Mouse (Mus musculus) limb, embryonic 11.5 days (tissue): Measurements from ENCODE around the gene Gm28053. TPM values are rescaled to one million over a fixed set of nuclear protein-coding genes. Genes with fewer than 3 reads are reported as not detected.

Source experiments
- ATAC-seq: fragments of 200-750 bp; cut with Nextera tagmentation; 2 replicates; pipeline ENCODE4 v1.8.0; 2017; ENCODE audit warnings: low read depth; ENCODE audit not compliant: insufficient number of reproducible peaks, low FRiP score, low TSS enrichment
- DNase-seq: peaks from one replicate; pipeline ENCODE4 v3.0.0-alpha.2; 2015; ENCODE audit warnings: low spot score
- H3K27ac ChIP-seq: fragments of 300-500 bp; sonication (generic); replicated peaks from 2 replicates; pipeline ENCODE4 v1.5.1; 2014; ENCODE audit warnings: low read depth, mild to moderate bottlenecking, low read length
- H3K27me3 ChIP-seq: fragments of 300-500 bp; sonication (generic); 2 replicates; pipeline ENCODE4 v1.6.1; 2014; ENCODE audit warnings: mild to moderate bottlenecking, low read length, mixed read lengths; ENCODE audit not compliant: control insufficient read depth, insufficient read depth
- H3K36me3 ChIP-seq: fragments of 300-500 bp; sonication (generic); 2 replicates; pipeline ENCODE4 v1.6.1; 2014; ENCODE audit warnings: mild to moderate bottlenecking, low read length, moderate library complexity, mixed read lengths; ENCODE audit not compliant: control insufficient read depth, insufficient read depth
- H3K4me1 ChIP-seq: fragments of 300-500 bp; sonication (generic); 2 replicates; pipeline ENCODE4 v1.6.1; 2014; ENCODE audit warnings: low read length, mixed read lengths; ENCODE audit not compliant: control insufficient read depth, insufficient read depth
- H3K4me2 ChIP-seq: fragments of 300-500 bp; sonication (generic); 2 replicates; pipeline ENCODE4 v1.6.1; 2014; ENCODE audit warnings: low read depth, mild to moderate bottlenecking, moderate library complexity; ENCODE audit not compliant: severe bottlenecking
- H3K4me3 ChIP-seq: fragments of 300-500 bp; sonication (generic); 2 replicates; pipeline ENCODE4 v1.5.1; 2014; ENCODE audit warnings: low read depth, low read length
- H3K9ac ChIP-seq: fragments of 300-500 bp; sonication (generic); 2 replicates; pipeline ENCODE4 v1.6.1; 2014; ENCODE audit warnings: mild to moderate bottlenecking, low read length
- H3K9me3 ChIP-seq: fragments of 300-500 bp; sonication (generic); 2 replicates; pipeline ENCODE4 v1.6.1; 2016; ENCODE audit warnings: low read length; ENCODE audit not compliant: control insufficient read depth
- WGBS: fragments of 180-500 bp; shearing (Covaris S2); extraction: QIAGEN DNeasy Blood & Tissue Kit; methylation state at CpG from one replicate; pipeline ENCODE4 v1.1.7; 2014; 5-methylcytosine and 5-hydroxymethylcytosine counted together
- polyA plus RNA-seq: library from polyadenylated mRNA; unstranded; fragments of >200 nt; fragmentation: Nextera tagmentation; extraction: Ambion mirVana; gene quantifications from 2 replicates; pipeline ENCODE4 v1.2.1, GENCODE M21; 2014

Gene Gm28053
- not detected in 2 replicates for polyA plus RNA-seq

GRCm38 (mm10) chr6:48718455-48718854, at the start of gene Gm28053, which contains the start of gene Gimap7:
Gm28053 (plus strand) TSS chr6:48718607.
Gimap7 (plus strand) TSS chr6:48718621.
- H3K4me2 ChIP-seq: no peak within 1 kb of the TSS
- DNase-seq (no peak), ATAC-seq (no peak)
- no peak within 1 kb of the TSS for H3K4me3 ChIP-seq
- H3K27me3 ChIP-seq: no peaks in the 10 kb centered on the region
- WGBS: 42% methylated on average over 2 of the region's 2 CpGs
- H3K4me1 ChIP-seq: no peaks in the 10 kb centered on the region
- no peaks in the 10 kb centered on the region for H3K9me3 ChIP-seq
- H3K9ac ChIP-seq: no peak within 1 kb of the TSS
- no peak within 1 kb of the TSS for H3K27ac ChIP-seq
- no peaks in the 10 kb centered on the region for H3K36me3 ChIP-seq

- H3K9me3 ChIP-seq: no peaks in the 10 kb centered on the region
- no peaks in the 10 kb centered on the region for H3K27me3 ChIP-seq
- no peak for DNase-seq
- H3K4me3 ChIP-seq: no peak overlapping the region
- ATAC-seq: no peak
- H3K4me1 ChIP-seq: no peaks in the 10 kb centered on the region
- H3K36me3 ChIP-seq: no peaks in the 10 kb centered on the region
- H3K4me2 ChIP-seq: no peak overlapping the region
- 66% methylated on average over 2 of the region's 2 CpGs for WGBS
- no peak overlapping the region for H3K27ac ChIP-seq
- no peak overlapping the region for H3K9ac ChIP-seq
Measured at GRCm38 (mm10) chr6:48669446-48669969, 48.9 kb upstream of the Gm28053 start.

- DNase-seq (no peak), ATAC-seq (no peak)
- 91% methylated on average over 9 of the region's 9 CpGs for WGBS
- Histone ChIP-seq H3K4me2 (no peak overlapping the region), H3K9ac (no peak overlapping the region), H3K36me3 (no peaks in the 10 kb centered on the region), H3K27me3 (no peaks in the 10 kb centered on the region), H3K9me3 (no peaks in the 10 kb centered on the region), H3K4me3 (no peak overlapping the region), H3K4me1 (no peaks in the 10 kb centered on the region; the same call in 1 of the 2 replicates), H3K27ac (no peak overlapping the region)
Measured at GRCm38 (mm10) chr6:48674291-48675058, 43.9 kb upstream of the Gm28053 start.

- DNase-seq (no peak), ATAC-seq (no peak)
- peak overlapping the region; percentile 21; the same call in 1 of the 2 replicates for H3K4me2 ChIP-seq
- H3K27me3 ChIP-seq: no peaks in the 10 kb centered on the region
- no peaks in the 10 kb centered on the region; the same call in 1 of the 2 replicates for H3K4me1 ChIP-seq
- H3K4me3 ChIP-seq: no peak overlapping the region
- no peaks in the 10 kb centered on the region for H3K9me3 ChIP-seq
- no peaks in the 10 kb centered on the region for H3K36me3 ChIP-seq
- no peak overlapping the region for H3K27ac ChIP-seq
- WGBS: 52% methylated on average over 10 of the region's 10 CpGs
- H3K9ac ChIP-seq: no peak overlapping the region
Measured at GRCm38 (mm10) chr6:48675400-48675930, 42.9 kb upstream of the Gm28053 start.

- H3K9ac ChIP-seq: no peak within 1 kb of the TSS
- WGBS: 32% methylated on average over 12 of the region's 13 CpGs
- H3K9me3 ChIP-seq: no peaks in the 10 kb centered on the region
- DNase-seq (peak; percentile 39), ATAC-seq (no peak)
- no peak within 1 kb of the TSS for H3K27ac ChIP-seq
- H3K4me3 ChIP-seq: no peak within 1 kb of the TSS
- H3K4me1 ChIP-seq: no peaks in the 10 kb centered on the region; the same call in 1 of the 2 replicates
- no peaks in the 10 kb centered on the region for H3K27me3 ChIP-seq
- H3K36me3 ChIP-seq: no peaks in the 10 kb centered on the region
- H3K4me2 ChIP-seq: peak within 1 kb of the TSS; percentile 21; the same call in 1 of the 2 replicates
Measured at GRCm38 (mm10) chr6:48675931-48676859, 42.2 kb upstream of the Gm28053 start, which contains the start of gene Gimap9. Gimap9 (plus strand) TSS chr6:48676129.

- H3K4me2 ChIP-seq: no peak overlapping the region
- no peak overlapping the region for H3K9ac ChIP-seq
- H3K4me1 ChIP-seq: no peaks in the 10 kb centered on the region; the same call in 1 of the 2 replicates
- ATAC-seq (no peak), DNase-seq (no peak)
- H3K4me3 ChIP-seq: no peak overlapping the region
- no peak overlapping the region for H3K27ac ChIP-seq
- no peaks in the 10 kb centered on the region for H3K27me3 ChIP-seq
- H3K9me3 ChIP-seq: no peaks in the 10 kb centered on the region
- H3K36me3 ChIP-seq: no peaks in the 10 kb centered on the region
- WGBS: 82% methylated on average over 5 of the region's 5 CpGs
Measured at GRCm38 (mm10) chr6:48676860-48677415, 41.5 kb upstream of the Gm28053 start.

GRCm38 (mm10) chr6:48677492-48678345, 40.7 kb upstream of the Gm28053 start:
- no peak overlapping the region for H3K27ac ChIP-seq
- ATAC-seq (no peak), DNase-seq (no peak)
- H3K9ac ChIP-seq: no peak overlapping the region
- H3K27me3 ChIP-seq: no peaks in the 10 kb centered on the region
- H3K36me3 ChIP-seq: no peaks in the 10 kb centered on the region
- no peak overlapping the region for H3K4me3 ChIP-seq
- no peaks in the 10 kb centered on the region; the same call in 1 of the 2 replicates for H3K4me1 ChIP-seq
- no peak overlapping the region for H3K4me2 ChIP-seq
- no peaks in the 10 kb centered on the region for H3K9me3 ChIP-seq
- WGBS: 91% methylated on average over 17 of the region's 17 CpGs
